Mouse (Mus musculus) myocyte (in vitro differentiated cells): ENCODE measurements around the gene Cdh18. TPM values are rescaled to one million over a fixed set of nuclear protein-coding genes. Genes with fewer than 3 reads are reported as not detected.

Source experiments
- H3K27me3 ChIP-seq: one replicate; pipeline ENCODE4 v1.6.1; 2011; ENCODE audit not compliant: control insufficient read depth, insufficient read depth, insufficient read length
- H3K36me3 ChIP-seq: one replicate; pipeline ENCODE4 v1.6.1; 2011; ENCODE audit not compliant: control insufficient read depth, insufficient read depth
- H3K4me2 ChIP-seq: one replicate; pipeline ENCODE4 v1.6.1; 2011; ENCODE audit warnings: low read depth, control low read depth
- H3K4me3 ChIP-seq: one replicate; pipeline ENCODE4 v1.5.1; 2011; ENCODE audit warnings: mild to moderate bottlenecking, control low read depth, moderate library complexity
- H3K79me2 ChIP-seq: one replicate; pipeline ENCODE4 v1.6.1; 2011; ENCODE audit not compliant: control insufficient read depth, insufficient read depth
- H3ac ChIP-seq: one replicate; pipeline ENCODE4 v1.6.1; 2011; ENCODE audit not compliant: control insufficient read depth, insufficient read length
- CEBPB ChIP-seq: IDR thresholded peaks from 2 replicates; pipeline ENCODE4 v1.6.1; 2011; ENCODE audit warnings: mild to moderate bottlenecking, moderate library complexity; ENCODE audit not compliant: poor library complexity, insufficient read depth, severe bottlenecking
- E2F4 ChIP-seq: IDR thresholded peaks from one replicate; pipeline ENCODE4 v1.6.1; 2011; ENCODE audit warnings: mild to moderate bottlenecking, control low read depth, moderate library complexity; ENCODE audit not compliant: insufficient read depth
- MAX ChIP-seq: IDR thresholded peaks from one replicate; pipeline ENCODE4 v1.6.1; 2011; ENCODE audit warnings: low read depth, mild to moderate bottlenecking, control low read depth
- MYOD1 ChIP-seq, 3 experiments: IDR thresholded peaks; one replicate each; pipeline ENCODE4 v1.6.1; 2011; ENCODE audit warnings: control low read depth in 2 of 3, low read depth in 2 of 3, mild to moderate bottlenecking in 2 of 3, moderate library complexity in 1 of 3; ENCODE audit not compliant: insufficient read length in 2 of 3, control insufficient read depth in 1 of 3
- MYOG ChIP-seq, 3 experiments: IDR thresholded peaks; one replicate each; pipeline ENCODE4 v1.6.1; 2011; ENCODE audit warnings: control low read depth in 2 of 3, low read depth in 2 of 3, mild to moderate bottlenecking in 2 of 3; ENCODE audit not compliant: insufficient read length in 2 of 3, control insufficient read depth in 1 of 3, insufficient read depth in 1 of 3
- POLR2A ChIP-seq: IDR thresholded peaks from one replicate; pipeline ENCODE4 v1.6.1; 2011; ENCODE audit warnings: low read depth, mild to moderate bottlenecking, control low read depth, moderate library complexity; ENCODE audit not compliant: insufficient read length
- POLR2AphosphoS2 ChIP-seq: IDR thresholded peaks from one replicate; pipeline ENCODE4 v1.6.1; 2011; ENCODE audit warnings: low read depth, control low read depth; ENCODE audit not compliant: insufficient read length
- REST ChIP-seq: IDR thresholded peaks from one replicate; pipeline ENCODE4 v1.6.1; 2011; ENCODE audit warnings: mild to moderate bottlenecking, control low read depth, moderate library complexity; ENCODE audit not compliant: insufficient read depth, insufficient read length
- SRF ChIP-seq: IDR thresholded peaks from one replicate; pipeline ENCODE4 v1.6.1; 2011; ENCODE audit warnings: low read depth; ENCODE audit not compliant: control insufficient read depth, insufficient read length
- TCF12 ChIP-seq: IDR thresholded peaks from one replicate; pipeline ENCODE4 v1.6.1; 2011; ENCODE audit warnings: mild to moderate bottlenecking, control low read depth; ENCODE audit not compliant: poor library complexity, insufficient read depth, severe bottlenecking
- TCF3 ChIP-seq: IDR thresholded peaks from one replicate; pipeline ENCODE4 v1.6.1; 2011; ENCODE audit warnings: low read depth, control low read depth; ENCODE audit not compliant: insufficient read length
- USF1 ChIP-seq: IDR thresholded peaks from one replicate; pipeline ENCODE4 v1.6.1; 2011; ENCODE audit warnings: low read depth, mild to moderate bottlenecking, control low read depth, moderate library complexity
- polyA plus RNA-seq: library from polyadenylated mRNA; unstranded; fragments of >200 nt; fragmentation: generic; extraction: Trizol; gene quantifications from one replicate; pipeline ENCODE4 v1.2.1, GENCODE M21; 2012; ENCODE audit warnings: missing spikeins

The Cdh18 gene
- polyA plus RNA-seq, 1 experiment, result 2.5 TPM

GRCm38 (mm10) chr15:23420010-23420409 lies 871.2 kb downstream of the Cdh18 start:
- H3K79me2 ChIP-seq, result no peaks in the 10 kb centered on the region
- H3ac ChIP-seq, result no peak overlapping the region
- no peaks in the 10 kb centered on the region for H3K36me3 ChIP-seq
- TF ChIP-seq MYOD1 (IDR thresholded peaks at IDR 0.05; ENCODE audit: control insufficient read depth in 1 of 3, insufficient read length in 2 of 3, low read depth in 2 of 3), result no peak
- no peak for TF ChIP-seq E2F4
- TF ChIP-seq MYOG (IDR thresholded peaks at IDR 0.05; ENCODE audit: control insufficient read depth in 1 of 3, insufficient read depth in 1 of 3, insufficient read length in 2 of 3, low read depth in 2 of 3), result no peak
- no peak for TF ChIP-seq POLR2AphosphoS2
- TF ChIP-seq MAX, result peak; percentile 57
- TF ChIP-seq SRF, result no peak
- TF ChIP-seq TCF12, result no peak
- TF ChIP-seq CEBPB, result peak; percentile 72
- no peak for TF ChIP-seq TCF3
- no peak for TF ChIP-seq POLR2A
- no peak for TF ChIP-seq REST
- TF ChIP-seq USF1, result peak; percentile 83
- H3K4me2 ChIP-seq, result no peak overlapping the region
- H3K4me3 ChIP-seq, result no peak overlapping the region
- H3K27me3 ChIP-seq, result no peaks in the 10 kb centered on the region

DNA sequence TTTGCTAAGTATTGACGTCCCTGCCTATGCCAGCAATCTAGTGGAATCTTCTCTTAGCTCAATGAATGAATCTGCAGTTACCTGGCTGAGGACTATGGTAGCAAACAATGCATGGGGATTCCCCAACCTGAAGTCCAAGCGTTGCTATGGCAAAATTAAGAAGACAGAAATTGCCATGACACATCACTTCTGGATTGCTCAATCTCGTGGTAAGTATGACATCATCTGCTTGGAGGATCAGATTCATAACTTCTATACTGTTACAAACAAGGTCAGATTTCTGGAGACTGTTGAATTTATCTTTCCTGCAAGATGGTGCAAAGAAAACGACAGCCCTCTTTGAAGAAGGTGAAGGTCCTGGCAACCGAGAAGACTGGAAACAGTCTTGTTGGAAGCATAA lies 881.2 kb downstream of the Cdh18 start:
- Histone ChIP-seq H3K4me2 (peak overlapping the region; percentile 47), H3ac (no peak overlapping the region), H3K79me2 (no peaks in the 10 kb centered on the region), H3K36me3 (no peaks in the 10 kb centered on the region), H3K4me3 (no peak overlapping the region), H3K27me3 (no peaks in the 10 kb centered on the region)
- no peak for TF ChIP-seq MAX
- TF ChIP-seq POLR2AphosphoS2, result no peak
- no peak for TF ChIP-seq E2F4
- TF ChIP-seq TCF12, result no peak
- TF ChIP-seq USF1, result no peak
- peak; percentile 100 for TF ChIP-seq CEBPB
- no peak for TF ChIP-seq TCF3
- TF ChIP-seq MYOD1 (IDR thresholded peaks at IDR 0.05; ENCODE audit: control insufficient read depth in 1 of 3, insufficient read length in 2 of 3, low read depth in 2 of 3), result no peak
- TF ChIP-seq SRF, result no peak

DNA sequence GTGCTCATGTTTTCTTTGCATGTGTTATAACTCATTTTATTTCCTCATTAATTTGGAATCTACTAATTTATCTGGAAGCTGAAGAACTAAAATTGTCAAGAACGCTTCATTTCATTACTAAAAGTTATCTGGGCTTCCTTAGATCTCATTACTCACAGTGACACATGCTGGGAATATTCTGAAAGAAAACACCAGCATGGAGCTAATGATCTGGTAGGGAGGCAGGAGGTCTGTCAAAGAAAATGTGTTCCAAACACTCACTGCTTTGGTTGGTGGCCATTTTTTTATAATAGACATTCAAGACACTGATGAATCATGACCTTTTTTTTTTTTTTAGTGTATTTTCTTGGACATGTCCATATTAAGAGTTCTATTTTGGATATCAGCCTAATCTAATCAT lies 899.7 kb downstream of the Cdh18 start:
- Histone ChIP-seq H3K79me2 (no peaks in the 10 kb centered on the region), H3K4me2 (no peak overlapping the region), H3ac (no peak overlapping the region), H3K36me3 (peaks cover 8% of the 10 kb centered on the region), H3K4me3 (no peak overlapping the region), H3K27me3 (no peaks in the 10 kb centered on the region)
- TF ChIP-seq MYOG (IDR thresholded peaks at IDR 0.05; ENCODE audit: control insufficient read depth in 1 of 3, insufficient read depth in 1 of 3, insufficient read length in 2 of 3, low read depth in 2 of 3) (no peak), POLR2AphosphoS2 (no peak), REST (no peak), MAX (no peak), CEBPB (no peak), MYOD1 (IDR thresholded peaks at IDR 0.05; ENCODE audit: control insufficient read depth in 1 of 3, insufficient read length in 2 of 3, low read depth in 2 of 3) (no peak), E2F4 (no peak), USF1 (no peak), SRF (no peak), TCF3 (no peak)

- TF ChIP-seq TCF3, result peak; percentile 5
- peak; percentile 18 for TF ChIP-seq MAX
- TF ChIP-seq SRF, result no peak
- peak; percentile 67 for TF ChIP-seq CEBPB
- peak in 2 of 3 experiments; percentile 17 to 42 for TF ChIP-seq MYOD1 (IDR thresholded peaks at IDR 0.05; ENCODE audit: control insufficient read depth in 1 of 3, insufficient read length in 2 of 3, low read depth in 2 of 3)
- no peak for TF ChIP-seq USF1
- TF ChIP-seq E2F4, result no peak
- no peak for TF ChIP-seq POLR2AphosphoS2
- no peak for TF ChIP-seq POLR2A
- TF ChIP-seq MYOG (IDR thresholded peaks at IDR 0.05; ENCODE audit: control insufficient read depth in 1 of 3, insufficient read depth in 1 of 3, insufficient read length in 2 of 3, low read depth in 2 of 3), result peak in 1 of 3 experiments; percentile 15
- no peak for TF ChIP-seq REST
- peak; percentile 81 for TF ChIP-seq TCF12
- H3K79me2 ChIP-seq, result no peaks in the 10 kb centered on the region
- H3K4me3 ChIP-seq, result no peak overlapping the region
- no peak overlapping the region for H3ac ChIP-seq
- H3K4me2 ChIP-seq, result peak overlapping the region; percentile 38
- no peaks in the 10 kb centered on the region for H3K27me3 ChIP-seq
- peaks cover 8% of the 10 kb centered on the region for H3K36me3 ChIP-seq
These were observed 903.3 kb downstream of the Cdh18 start for GRCm38 (mm10) chr15:23452098-23452625.

GRCm38 (mm10) chr15:23453331-23453730 lies 904.5 kb downstream of the Cdh18 start:
- no peak for TF ChIP-seq TCF3
- H3K36me3 ChIP-seq, result peaks cover 8% of the 10 kb centered on the region
- no peaks in the 10 kb centered on the region for H3K79me2 ChIP-seq
- H3K27me3 ChIP-seq, result no peaks in the 10 kb centered on the region
- H3ac ChIP-seq, result no peak overlapping the region
- H3K4me3 ChIP-seq, result no peak overlapping the region
- H3K4me2 ChIP-seq, result no peak overlapping the region
